Mouse (Mus musculus): ENCODE measurements around the gene Znrf1. TPM values are rescaled to one million over a fixed set of nuclear protein-coding genes. Genes with fewer than 3 reads are reported as not detected.
A peak's percentile ranks its signal among the peaks of the same experiment; 100 is the strongest.

Gene Znrf1
- total and polyA plus RNA-seq, 2 experiments from 2014 or later: 96.5 to 234 TPM

DNA sequence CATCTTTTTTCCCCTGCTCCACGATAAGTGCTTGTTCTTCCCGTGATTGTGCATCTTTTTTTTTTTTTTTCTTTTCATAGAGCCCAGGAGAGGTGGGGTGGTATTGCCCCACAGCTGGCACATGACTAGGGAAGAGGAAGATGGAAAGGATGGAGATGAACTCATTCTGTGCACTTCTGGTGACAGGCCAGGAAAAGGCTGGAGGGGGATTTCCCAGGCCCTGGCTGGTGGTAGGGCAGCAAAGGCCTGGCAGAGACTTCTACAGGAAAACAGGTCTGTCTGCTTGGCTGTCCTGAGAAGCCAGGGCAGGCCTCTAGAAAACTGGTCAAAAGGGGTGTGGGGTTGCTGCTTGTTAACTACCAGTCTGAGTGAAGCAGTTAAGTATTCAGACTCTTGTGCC is 2.3 kb downstream of the Znrf1 start:
- H3K9me3 ChIP-seq (ENCODE audit: low read length): no peaks in the 10 kb centered on the region
- no peak for TF ChIP-seq CTCF (IDR thresholded peaks at IDR 0.05)
- ATAC-seq (ENCODE audit: low FRiP score) (no peak), DNase-seq (ENCODE audit: low spot score) (no peak)
- peak overlapping the region; percentile 97 for H3K4me3 ChIP-seq (ENCODE audit: low read depth, low read length)
- peaks cover 9% of the 10 kb centered on the region for H3K4me1 ChIP-seq (ENCODE audit: insufficient read depth, low read length)
- peak overlapping the region; percentile 93; the same call in 1 of the 2 replicates for H3K27ac ChIP-seq (ENCODE audit: low read depth, low read length)
- no peaks in the 10 kb centered on the region for H3K36me3 ChIP-seq (ENCODE audit: insufficient read depth, low read length)
- WGBS: 0% methylated on average over 2 of the region's 2 CpGs
- H3K4me2 ChIP-seq (ENCODE audit: low read depth, low read length, poor library complexity, severe bottlenecking): peak overlapping the region; percentile 92
- no peaks in the 10 kb centered on the region for H3K27me3 ChIP-seq (ENCODE audit: insufficient read depth, low read length)
- H3K9ac ChIP-seq (replicated peaks; ENCODE audit: low read length, poor library complexity, severe bottlenecking): peak overlapping the region; percentile 94

DNA sequence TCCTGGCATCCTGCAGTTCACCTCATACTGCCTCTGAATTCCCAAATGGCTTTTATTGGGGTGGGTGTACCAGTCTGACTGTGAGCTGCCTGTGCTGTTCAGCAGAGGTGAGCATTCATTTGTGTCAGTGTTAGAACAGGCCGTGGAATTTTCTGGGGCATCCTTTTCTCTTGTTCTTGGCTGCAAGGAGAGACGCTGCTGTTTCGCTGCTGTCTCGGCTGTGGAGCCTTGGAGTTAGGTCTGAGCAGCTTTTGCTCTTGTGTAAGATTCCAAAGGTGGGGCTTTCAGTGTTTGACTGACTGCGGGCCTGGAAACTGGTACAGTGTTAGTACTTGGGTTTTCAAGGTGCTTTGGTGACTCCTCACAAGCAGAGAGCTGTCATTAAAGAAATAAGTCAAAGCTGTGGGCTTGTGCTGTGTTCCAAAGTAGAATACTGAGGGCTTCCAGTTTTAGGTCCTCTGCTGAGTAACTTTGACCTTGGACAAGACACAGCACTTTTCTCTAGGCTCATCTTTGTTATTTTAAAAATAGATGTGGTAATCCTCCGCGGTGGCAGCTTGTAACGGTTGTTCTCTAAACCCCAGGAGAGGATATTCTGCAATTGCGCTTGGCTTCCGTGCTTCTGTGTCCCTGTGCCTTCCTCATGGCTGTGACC is 3.7 kb downstream of the Znrf1 start:
- Histone ChIP-seq H3K27me3 (ENCODE audit: insufficient read depth, low read length) (no peaks in the 10 kb centered on the region), H3K36me3 (ENCODE audit: insufficient read depth, low read length) (no peaks in the 10 kb centered on the region), H3K9ac (replicated peaks; ENCODE audit: low read length, poor library complexity, severe bottlenecking) (peak overlapping the region; percentile 44), H3K9me3 (ENCODE audit: low read length) (no peaks in the 10 kb centered on the region), H3K4me3 (ENCODE audit: low read depth, low read length) (peak overlapping the region; percentile 97), H3K4me1 (ENCODE audit: insufficient read depth, low read length) (peaks cover 9% of the 10 kb centered on the region), H3K4me2 (ENCODE audit: low read depth, low read length, poor library complexity, severe bottlenecking) (peak overlapping the region; percentile 92), H3K27ac (ENCODE audit: low read depth, low read length) (no peak overlapping the region)
- no peak for TF ChIP-seq CTCF (IDR thresholded peaks at IDR 0.05)
- ATAC-seq (ENCODE audit: low FRiP score) (no peak), DNase-seq (ENCODE audit: low spot score) (no peak)
- WGBS: 20% methylated on average over 10 of the region's 10 CpGs

DNA sequence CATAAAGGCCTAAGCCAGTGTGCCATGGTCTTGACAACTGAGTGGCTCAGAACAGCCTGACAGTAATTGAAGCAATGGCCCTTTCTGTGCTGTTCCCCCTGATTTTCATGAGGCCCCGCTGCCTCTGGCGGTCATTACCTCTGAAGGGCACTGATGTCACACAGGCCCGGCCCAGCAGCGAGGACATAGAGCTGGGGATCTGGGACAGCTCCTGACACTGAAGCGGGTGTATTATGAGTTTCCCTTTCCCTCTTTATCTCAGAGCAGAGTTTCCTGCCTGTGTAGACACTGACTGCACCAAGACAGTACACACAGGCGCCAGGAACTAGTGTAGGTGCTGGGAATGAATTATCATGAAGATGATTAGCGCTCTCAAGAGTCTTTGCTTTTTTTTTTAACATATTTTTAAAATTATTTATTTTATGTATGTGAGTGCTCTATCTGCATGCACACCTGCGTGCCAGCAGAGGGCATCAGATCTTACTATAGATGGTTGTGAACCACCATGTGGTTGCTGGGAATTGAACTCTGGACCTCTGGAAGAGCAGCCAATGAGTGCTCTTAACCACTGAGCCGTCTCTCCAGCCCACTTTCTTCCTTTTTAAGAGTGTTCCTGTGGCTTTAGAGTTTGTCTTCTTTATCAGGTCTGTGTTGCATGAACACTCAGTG is 7.9 kb downstream of the Znrf1 start:
- H3K4me3 ChIP-seq (ENCODE audit: low read depth, low read length): no peak overlapping the region
- no peak overlapping the region for H3K4me2 ChIP-seq (ENCODE audit: low read depth, low read length, poor library complexity, severe bottlenecking)
- no peak overlapping the region for H3K27ac ChIP-seq (ENCODE audit: low read depth, low read length)
- H3K9me3 ChIP-seq (ENCODE audit: low read length): no peaks in the 10 kb centered on the region
- H3K27me3 ChIP-seq (ENCODE audit: insufficient read depth, low read length): no peaks in the 10 kb centered on the region
- ATAC-seq (ENCODE audit: low FRiP score) (no peak), DNase-seq (ENCODE audit: low spot score) (no peak)
- peak; percentile 34 for TF ChIP-seq CTCF (IDR thresholded peaks at IDR 0.05)
- H3K9ac ChIP-seq (replicated peaks; ENCODE audit: low read length, poor library complexity, severe bottlenecking): no peak overlapping the region
- no peaks in the 10 kb centered on the region for H3K36me3 ChIP-seq (ENCODE audit: insufficient read depth, low read length)
- 93% methylated on average over 9 of the region's 9 CpGs for WGBS
- peaks cover 9% of the 10 kb centered on the region for H3K4me1 ChIP-seq (ENCODE audit: insufficient read depth, low read length)

- no peak for DNase-seq (ENCODE audit: low spot score)
- H3K4me1 ChIP-seq (ENCODE audit: insufficient read depth, low read length): peaks cover 6% of the 10 kb centered on the region; the same call in 1 of the 2 replicates
- WGBS: 90% methylated on average over 8 of the region's 8 CpGs
- no peak overlapping the region for H3K4me2 ChIP-seq (ENCODE audit: low read depth, low read length, poor library complexity, severe bottlenecking)
- H3K27me3 ChIP-seq (ENCODE audit: insufficient read depth, low read length): no peaks in the 10 kb centered on the region
- ATAC-seq (ENCODE audit: low FRiP score): no peak
- no peak overlapping the region for H3K4me3 ChIP-seq (ENCODE audit: low read depth, low read length)
- H3K9me3 ChIP-seq (ENCODE audit: low read length): no peaks in the 10 kb centered on the region
- TF ChIP-seq CTCF (IDR thresholded peaks at IDR 0.05): no peak
- H3K9ac ChIP-seq (replicated peaks; ENCODE audit: low read length, poor library complexity, severe bottlenecking): no peak overlapping the region
- H3K36me3 ChIP-seq (ENCODE audit: insufficient read depth, low read length): no peaks in the 10 kb centered on the region
- H3K27ac ChIP-seq (ENCODE audit: low read depth, low read length): no peak overlapping the region
Measured at GRCm38 (mm10) chr8:111545406-111546156, 9.7 kb downstream of the Znrf1 start.

DNA sequence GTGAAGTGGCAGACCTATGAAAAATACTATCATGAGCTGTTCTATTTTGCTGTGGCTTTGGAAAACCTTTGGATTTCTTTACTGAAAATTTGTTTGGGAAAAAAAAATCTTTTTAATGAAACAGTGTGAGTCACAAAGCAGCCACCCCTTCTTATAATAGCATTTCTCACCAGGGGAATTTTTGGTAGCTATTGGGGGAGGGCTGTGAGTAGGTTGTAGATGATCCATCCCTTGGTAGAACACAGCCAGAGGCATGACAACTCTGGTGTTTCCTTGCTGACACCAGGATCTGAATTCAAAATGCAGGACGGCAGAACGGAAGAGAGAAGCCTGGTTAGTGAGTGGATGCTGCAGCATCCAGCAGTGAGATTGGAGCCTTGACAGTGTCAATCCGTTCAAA is 11.2 kb downstream of the Znrf1 start:
- no peaks in the 10 kb centered on the region; the same call in 1 of the 2 replicates for H3K4me1 ChIP-seq (ENCODE audit: insufficient read depth, low read length)
- DNase-seq (ENCODE audit: low spot score): no peak
- 89% methylated on average over 3 of the region's 3 CpGs for whole genome bisulfite sequencing
- no peak overlapping the region for H3K27ac ChIP-seq (ENCODE audit: low read depth, low read length)
- H3K27me3 ChIP-seq (ENCODE audit: insufficient read depth, low read length): no peaks in the 10 kb centered on the region
- no peak for TF ChIP-seq CTCF (IDR thresholded peaks at IDR 0.05)
- no peak overlapping the region for H3K9ac ChIP-seq (replicated peaks; ENCODE audit: low read length, poor library complexity, severe bottlenecking)
- no peak for ATAC-seq (ENCODE audit: low FRiP score)
- no peaks in the 10 kb centered on the region for H3K9me3 ChIP-seq (ENCODE audit: low read length)
- H3K4me2 ChIP-seq (ENCODE audit: low read depth, low read length, poor library complexity, severe bottlenecking): no peak overlapping the region
- H3K36me3 ChIP-seq (ENCODE audit: insufficient read depth, low read length): no peaks in the 10 kb centered on the region
- H3K4me3 ChIP-seq (ENCODE audit: low read depth, low read length): no peak overlapping the region

- TF ChIP-seq CTCF (IDR thresholded peaks at IDR 0.05): no peak
- H3K27ac ChIP-seq (ENCODE audit: low read depth, low read length): no peak overlapping the region
- DNase-seq (ENCODE audit: low spot score) (no peak), ATAC-seq (ENCODE audit: low FRiP score) (no peak)
- H3K4me3 ChIP-seq (ENCODE audit: low read depth, low read length): no peak overlapping the region
- no peaks in the 10 kb centered on the region for H3K36me3 ChIP-seq (ENCODE audit: insufficient read depth, low read length)
- H3K4me2 ChIP-seq (ENCODE audit: low read depth, low read length, poor library complexity, severe bottlenecking): no peak overlapping the region
- WGBS: 83% methylated on average over 6 of the region's 6 CpGs
- H3K27me3 ChIP-seq (ENCODE audit: insufficient read depth, low read length): no peaks in the 10 kb centered on the region
- H3K4me1 ChIP-seq (ENCODE audit: insufficient read depth, low read length): no peaks in the 10 kb centered on the region; the same call in 1 of the 2 replicates
- H3K9ac ChIP-seq (replicated peaks; ENCODE audit: low read length, poor library complexity, severe bottlenecking): no peak overlapping the region
- H3K9me3 ChIP-seq (ENCODE audit: low read length): no peaks in the 10 kb centered on the region
Measured at GRCm38 (mm10) chr8:111548201-111548600, 12.3 kb downstream of the Znrf1 start.
